Mouse (Mus musculus) kidney, postnatal 10 days (tissue): ENCODE data around the gene Stpg3.

Experiments used
- DNase-seq: peaks from one replicate; pipeline ENCODE4 v3.0.0; 2021; ENCODE audit warnings: mixed read lengths

Stpg3 gene

DNA sequence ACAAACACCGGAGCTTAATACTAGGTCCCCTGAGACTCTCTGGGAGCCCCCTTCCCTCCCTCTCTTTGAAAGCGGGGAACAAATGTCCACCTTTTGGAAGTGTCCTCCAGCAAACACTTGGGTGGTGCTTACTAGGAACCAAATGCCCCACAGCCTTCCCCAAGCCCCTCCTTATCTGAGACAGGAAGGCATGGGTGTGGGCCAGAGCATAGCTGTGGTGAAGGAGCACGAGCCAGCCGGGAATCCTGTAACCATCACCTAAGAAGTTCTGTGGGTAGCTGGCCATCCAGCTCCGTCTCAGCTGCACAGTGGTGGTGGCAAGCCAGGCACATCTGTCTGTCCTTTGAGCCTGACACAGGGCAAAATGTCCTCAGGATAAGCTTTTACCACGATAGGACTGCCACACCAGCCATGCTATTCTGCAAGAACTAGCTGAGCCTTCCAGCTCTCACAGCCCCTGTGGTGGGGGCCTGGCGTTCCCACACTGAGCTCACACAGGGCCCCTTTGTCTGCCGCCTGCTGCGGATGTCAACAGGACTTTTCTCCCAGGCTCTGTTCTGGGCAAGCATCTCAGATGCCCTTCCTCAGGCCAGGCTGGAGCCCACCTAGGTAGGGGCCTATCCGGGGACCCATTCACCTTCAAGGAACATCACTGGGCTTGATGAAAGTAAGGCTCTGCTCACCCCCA lies 36.0 kb downstream of the Stpg3 start:
- DNase-seq = no peak

DNA sequence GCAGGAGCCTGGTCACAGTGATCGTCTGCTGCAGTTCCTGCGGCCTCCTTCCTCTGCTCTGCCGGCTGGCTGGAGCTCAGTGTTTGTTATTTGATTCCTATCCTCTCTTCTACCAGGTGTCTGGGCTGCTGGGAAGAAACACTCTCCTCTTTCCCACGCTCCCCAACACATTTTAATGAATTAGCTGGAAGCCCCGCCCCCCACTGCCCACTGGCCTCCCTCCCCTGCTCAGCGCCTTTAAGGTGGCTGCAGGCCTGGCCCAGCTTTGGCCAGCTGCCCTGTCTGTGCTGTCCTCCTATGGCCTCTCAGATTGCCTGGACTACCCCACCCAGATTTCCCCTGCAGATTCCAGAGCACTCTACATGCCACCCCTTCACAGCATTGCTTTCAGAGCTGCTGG lies 36.8 kb downstream of the Stpg3 start:
- DNase-seq = peak; percentile 90

DNA sequence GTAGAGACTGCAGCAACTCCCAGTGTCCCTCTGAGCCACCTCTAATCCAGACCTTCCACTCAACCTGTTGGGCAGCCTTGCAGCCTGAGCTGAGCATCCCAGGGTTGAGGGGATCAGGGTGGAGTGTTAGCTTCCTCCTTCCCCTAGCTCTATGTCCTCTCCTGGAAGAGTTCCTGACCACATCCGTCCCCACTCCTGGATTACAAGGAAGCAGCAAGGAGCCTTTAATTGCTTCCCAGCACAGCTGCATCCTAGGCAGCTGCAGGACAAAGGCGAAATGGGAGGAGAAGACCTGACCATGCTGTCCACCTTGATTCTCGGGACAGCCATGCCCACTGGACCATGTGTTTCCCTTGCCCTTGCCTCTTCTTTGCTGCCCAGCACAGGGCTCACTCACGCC lies 37.4 kb downstream of the Stpg3 start:
- DNase-seq = no peak

DNA sequence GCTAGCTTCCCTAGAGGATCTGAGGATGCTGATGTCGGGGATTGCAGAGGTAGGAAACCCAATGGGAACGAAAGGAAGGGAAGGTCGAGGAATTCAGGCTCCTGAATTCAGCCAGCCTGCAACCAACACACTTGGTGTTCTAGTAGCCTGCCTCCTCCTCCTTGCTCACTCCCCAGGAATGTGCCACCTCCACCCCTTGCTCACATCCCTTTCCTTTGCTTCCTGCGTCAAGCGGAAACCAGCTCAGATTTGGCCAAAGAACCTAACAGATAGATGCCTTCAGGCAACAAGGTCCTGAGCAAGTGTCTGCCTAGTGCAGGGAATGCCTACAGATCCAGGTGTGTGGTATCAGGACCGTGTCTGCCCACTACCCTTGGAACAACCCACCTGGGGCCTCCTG lies 37.9 kb downstream of the Stpg3 start:
- DNase-seq = no peak

DNA sequence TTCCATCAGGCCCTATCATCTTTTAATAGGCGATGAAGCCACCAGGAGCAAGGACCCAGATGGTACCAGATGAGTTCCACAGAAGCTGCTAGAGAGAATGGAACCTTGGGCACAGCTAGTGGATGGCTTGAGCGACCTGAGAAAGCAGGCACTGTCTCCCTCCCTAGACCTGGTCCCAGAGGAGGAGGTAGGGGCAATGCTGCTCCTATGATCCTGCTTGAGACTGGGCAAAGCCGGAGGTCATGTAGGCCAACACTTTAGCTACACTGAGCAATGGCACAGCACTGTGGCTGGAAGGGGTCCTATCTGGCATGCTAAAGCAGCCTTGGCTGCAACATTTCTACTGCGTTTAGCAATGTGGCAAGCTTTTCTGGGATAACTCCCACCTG lies 38.8 kb downstream of the Stpg3 start:
- no peak for DNase-seq

DNA sequence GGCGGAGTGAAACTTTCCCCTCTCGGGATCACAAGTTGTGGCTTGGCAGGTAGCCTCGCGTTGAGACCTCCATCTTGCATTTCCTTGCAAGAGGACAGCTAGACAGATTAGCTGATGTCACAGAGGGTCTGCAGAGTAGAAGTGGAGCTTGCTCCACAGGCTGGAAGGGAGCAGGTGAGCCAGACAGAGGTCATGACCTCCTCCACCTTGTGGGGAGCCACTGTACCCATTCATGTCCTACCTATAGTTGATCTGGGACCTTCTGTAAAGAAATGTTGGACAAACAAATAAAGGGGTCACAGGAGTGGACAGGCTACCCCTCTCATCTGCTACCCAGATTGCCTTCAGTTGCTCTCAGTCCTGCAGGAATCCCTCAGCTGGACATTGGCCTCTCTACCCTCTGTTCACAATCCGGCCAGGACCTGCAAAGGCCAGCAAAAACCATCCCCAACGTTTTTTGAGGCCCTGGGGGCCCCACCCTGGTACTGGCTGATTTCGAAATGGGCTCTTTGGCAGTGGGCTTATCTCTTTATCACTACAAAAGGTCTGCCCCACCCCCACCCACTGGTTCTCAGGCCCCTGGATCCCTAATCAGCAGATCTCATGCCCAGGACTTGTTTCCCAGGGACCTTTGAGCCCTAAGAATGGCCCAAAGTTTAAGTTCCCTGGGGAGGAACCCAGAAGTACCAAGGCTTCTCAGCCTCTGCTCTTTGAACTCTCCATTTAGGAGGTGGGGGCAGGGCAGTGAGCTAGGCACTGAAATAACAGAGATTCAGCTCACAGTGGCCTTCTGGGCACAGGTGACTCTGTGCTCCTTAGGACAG lies 39.4 kb downstream of the Stpg3 start:
- peak; percentile 67 for DNase-seq

DNA sequence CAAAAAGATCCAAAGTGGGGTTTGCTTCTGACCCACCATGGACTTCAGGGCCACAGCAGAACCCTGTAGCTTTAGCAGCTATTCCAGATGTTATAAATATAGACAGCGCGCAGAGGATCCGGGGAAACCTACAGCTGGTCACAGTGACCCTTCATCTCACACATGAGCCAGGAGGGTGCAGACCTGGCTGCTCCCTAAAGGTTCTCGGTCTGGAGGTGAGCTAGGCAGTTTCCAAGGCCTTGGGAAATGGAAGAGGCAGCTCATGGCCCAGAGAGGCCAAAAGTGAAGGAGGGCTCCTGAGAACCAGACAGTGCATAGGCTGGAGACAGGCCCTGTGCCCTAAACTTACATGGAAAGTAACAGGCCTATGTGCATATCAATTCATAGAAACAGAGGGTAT lies 40.6 kb downstream of the Stpg3 start:
- DNase-seq = no peak

DNA sequence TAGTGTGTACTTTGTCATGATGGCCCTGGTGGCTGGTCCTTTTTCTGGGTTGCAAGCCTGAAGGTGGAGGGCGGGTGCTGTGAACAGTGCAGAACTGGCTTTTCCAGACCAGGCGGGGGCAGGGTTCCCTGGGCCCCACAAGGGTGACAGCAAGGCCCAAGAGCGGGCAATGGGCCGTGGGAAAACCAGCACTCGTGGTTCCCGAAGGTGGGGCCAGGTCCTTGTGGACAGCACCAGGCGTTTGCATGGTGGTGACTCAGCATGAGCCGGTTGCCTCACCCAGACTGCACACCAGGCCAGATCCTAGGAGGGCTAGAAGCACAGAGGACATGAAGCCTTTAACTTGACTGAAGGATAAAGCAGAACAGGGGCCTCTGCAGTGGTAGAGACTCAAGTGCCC lies 41.8 kb downstream of the Stpg3 start:
- no peak for DNase-seq

DNA sequence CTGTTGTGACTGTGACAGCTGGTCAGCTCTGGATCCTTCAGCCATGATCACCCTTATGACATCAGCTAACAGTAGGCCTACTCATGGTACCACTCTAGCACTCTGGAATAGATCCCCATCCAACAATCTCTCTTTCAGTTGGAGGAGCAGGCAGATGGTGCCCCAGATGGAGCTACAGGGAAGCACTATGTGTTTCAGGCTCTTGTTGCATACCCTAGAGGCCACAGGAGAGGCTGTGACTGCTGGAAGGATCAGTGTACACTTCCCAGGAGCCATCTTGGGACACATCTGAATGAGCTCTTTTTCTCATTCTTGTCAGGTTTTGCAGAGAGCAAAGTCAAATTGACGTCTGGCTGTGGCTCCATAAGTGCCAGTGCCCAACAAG lies 42.7 kb downstream of the Stpg3 start:
- DNase-seq = no peak

DNA sequence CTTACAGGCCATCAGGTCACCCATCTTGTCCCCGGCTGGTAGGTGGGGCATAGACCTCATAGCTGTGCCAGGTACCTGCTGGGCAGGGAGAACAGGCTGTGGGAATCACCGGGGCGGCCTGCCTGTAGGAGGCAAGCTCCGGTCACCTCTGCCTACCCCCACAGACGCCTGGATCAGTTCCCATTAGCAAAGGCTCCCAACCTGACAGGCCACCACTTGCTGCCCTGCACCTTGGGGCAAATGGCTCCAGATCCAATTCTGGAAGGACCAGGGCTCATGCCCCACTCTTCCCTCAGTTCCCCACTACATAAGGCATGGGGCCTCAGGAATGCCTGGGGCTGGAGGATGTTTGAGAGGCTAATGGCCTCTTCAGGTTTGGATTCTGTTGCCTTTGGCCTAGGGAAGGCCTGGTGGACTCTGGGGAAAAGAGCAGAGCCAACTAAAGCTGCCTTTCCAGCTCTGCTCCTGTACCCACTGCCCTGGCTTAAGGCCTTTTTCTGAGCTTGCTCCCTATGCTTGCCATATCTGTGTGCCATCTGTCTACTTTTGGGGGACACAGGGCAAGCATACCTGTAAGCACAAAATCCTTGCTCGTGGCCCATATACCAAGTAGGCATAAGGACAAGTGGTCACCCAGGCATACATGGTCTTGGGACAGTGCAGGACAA lies 43.2 kb downstream of the Stpg3 start:
- DNase-seq = no peak

DNA sequence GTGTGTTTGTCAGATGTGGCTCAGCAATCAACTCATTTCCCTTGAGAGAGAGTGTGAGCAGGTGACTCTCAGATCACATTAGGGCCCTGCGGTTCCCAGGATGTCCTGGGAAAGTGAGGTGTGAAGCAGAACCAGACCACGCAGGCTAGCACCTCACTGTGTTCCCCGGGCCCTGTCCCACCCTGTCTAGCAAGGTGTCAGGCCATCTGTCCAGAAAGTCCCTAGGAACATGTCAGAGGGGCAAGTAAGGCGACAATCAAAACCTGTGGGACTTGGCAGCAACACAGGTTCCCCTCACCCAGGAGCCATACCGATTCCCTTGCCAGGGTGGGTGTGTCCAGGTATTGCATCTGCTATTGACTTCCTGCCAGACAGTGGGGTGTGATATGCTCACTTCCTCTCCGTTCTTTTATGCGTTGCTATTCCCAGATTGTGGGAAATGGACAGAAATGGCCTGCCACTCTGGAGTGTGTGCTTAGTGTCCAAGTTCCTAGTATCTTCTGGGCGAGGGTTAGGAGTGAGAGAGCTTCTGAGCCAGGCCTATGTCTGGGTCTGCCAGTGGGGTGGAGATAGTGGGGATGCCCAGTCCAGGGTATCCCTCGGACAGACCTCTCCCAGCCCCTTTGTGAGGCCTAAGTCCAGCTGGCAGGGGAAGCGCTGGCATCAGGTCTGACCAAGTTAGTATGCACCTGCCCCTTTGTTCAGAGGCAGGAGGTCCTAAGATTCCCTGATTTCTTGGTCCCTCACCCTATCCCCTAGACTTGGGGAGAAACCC lies 43.9 kb downstream of the Stpg3 start:
- DNase-seq = no peak

DNA sequence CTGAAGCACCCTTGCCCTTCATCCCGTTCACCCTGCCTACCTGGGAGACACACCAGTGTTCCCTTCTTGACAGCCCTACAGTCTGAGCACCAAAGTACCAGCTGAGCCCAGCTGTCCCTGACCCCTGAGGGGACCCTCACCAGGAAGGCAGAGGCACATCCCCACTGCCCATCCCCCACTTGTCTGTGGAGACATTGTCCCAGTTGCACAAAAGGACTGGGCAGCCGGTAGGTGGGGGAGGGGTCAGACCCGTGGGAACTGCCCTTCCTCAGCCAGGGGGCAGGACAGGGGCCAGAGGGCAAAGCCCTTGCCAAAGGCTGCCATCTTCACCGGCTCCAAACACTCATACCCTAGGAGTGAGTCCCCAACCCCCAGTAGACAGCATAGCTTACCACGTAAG lies 44.7 kb downstream of the Stpg3 start:
- peak; percentile 52 for DNase-seq

DNA sequence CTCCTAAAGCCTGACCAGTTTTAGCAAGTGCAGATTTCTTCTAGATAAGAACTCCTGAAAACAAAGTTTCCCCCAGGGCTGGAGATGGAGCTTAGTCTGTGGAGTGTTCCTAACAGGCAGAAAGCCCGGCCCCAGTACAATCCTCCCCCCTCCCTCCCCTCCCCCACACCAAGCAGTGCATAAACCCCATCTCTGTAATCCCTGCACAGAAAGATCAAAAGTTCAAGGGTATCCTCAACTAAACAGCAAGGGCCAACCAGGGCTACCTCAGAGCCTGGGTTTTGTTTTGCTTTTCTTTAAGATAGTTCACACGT lies 45.8 kb downstream of the Stpg3 start:
- DNase-seq = no peak

DNA sequence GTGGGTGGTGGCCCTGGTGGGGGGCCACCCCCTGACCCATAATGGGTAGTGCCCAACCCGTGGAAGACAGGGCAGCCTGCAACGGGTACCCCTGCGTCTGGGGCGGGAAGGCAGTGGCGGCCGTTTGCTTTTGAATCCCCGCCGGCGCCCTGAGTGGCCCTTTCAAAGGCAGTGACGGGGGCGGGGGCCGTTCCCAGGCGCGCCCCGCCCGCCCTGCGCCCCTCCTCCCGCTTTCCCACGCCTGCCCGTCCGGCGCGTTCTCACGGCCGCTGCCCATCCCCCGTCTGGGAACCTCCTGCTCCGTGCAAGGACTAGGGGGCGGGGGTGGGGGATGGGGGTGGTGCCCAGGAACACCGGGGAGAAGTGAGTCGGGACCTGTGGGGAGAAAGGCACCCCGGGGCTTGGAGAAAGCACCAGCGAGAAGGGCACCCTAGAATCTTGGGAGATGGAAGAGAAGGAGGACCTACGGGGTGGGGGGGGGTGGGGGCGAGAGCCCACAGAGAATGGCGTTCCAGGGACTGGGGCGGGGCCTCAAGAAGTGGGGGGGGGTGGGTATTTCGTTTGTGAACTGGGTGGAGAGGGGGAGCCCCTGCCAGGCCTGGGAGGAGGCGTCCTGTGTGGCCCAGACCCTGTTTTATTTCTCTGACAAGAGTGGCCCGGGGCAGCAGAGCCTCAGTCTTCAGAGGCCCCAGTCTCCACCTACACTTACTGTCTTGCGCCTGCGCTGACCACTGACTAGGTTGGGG lies 46.3 kb downstream of the Stpg3 start:
- DNase-seq = peak; percentile 90

DNA sequence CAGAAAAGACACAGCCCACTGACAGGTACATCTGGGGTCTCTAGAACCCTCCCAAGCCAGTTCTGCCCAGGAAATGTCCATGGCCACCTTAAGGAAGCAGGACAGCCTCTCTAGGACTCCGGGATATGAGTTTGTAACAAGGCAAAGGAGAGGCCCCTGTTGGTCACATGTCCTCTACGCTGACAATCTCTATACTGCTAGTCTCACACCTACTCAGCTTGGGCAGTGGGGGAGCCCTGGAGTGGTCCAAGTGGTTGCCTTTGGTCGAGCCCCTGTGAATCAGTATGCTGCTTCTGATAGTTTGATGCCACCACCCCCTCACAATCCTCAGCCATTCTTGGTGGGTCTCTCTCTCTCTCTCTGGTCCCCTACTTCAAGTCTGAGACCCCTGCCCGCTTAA lies 47.0 kb downstream of the Stpg3 start:
- no peak for DNase-seq
